Mouse (Mus musculus): ENCODE data around the gene Gm49366.
"Not testable (repeated sequence)": the region's sequence is repeated elsewhere in the genome, so short reads cannot be mapped to it uniquely, and the experiment has no call there.

Gm49366 gene

GRCm38 (mm10) chr12:84033302-84033701 lies 5.4 kb upstream of the Gm49366 start:
- not testable (repeated sequence) for DNase-seq

- no peak for DNase-seq
These were observed 4.6 kb upstream of the Gm49366 start for GRCm38 (mm10) chr12:84034108-84034507.

- DNase-seq = peak; percentile 58
These were observed 494 bp upstream of the Gm49366 start, which contains the start of gene Acot4 for GRCm38 (mm10) chr12:84038241-84038640. Acot4 (plus strand) TSS chr12:84038379.

DNA sequence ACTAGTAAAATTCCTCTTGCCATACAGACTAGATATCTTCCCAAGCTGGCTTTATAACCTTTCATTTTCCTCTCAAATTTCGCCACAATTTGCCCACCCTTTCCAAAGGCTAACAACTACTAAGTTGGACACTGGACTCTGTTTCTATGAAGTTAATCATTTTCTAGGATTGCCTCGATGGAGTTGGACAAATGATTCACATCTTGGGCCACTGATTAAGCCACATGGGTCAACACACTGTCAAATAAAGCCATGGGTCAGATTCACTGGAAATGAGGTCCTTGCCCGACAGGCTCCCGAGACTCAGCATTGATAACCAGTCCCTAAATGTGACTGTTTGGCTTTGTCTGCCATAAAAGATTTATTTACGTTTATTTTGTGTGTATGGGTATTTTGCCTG lies 3.5 kb downstream of the Gm49366 start:
- no peak for DNase-seq

- DNase-seq = no peak
These were observed 5.3 kb downstream of the Gm49366 start for GRCm38 (mm10) chr12:84044045-84044444.

DNA sequence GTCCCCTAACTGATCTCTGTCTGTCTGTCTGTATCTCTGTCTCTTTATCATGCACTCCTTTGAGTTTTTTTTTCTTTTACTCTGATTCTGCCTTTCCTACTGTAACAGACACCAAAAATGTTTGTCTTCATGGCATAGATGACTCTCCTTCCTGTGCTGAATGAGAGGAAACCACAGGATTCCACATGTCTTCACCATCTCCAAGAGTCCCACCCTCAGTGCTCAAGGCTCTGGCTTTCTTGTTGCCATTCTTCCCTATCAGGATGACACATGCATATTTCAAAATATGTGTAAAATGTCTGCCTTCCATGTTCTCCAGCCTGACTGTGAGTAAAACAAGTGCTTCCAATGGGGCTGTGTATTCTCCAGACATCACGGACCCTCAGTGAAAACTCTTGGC lies 8.2 kb downstream of the Gm49366 start:
- no peak for DNase-seq

GRCm38 (mm10) chr12:84050744-84051143 lies 12.0 kb downstream of the Gm49366 start:
- not testable (repeated sequence) for DNase-seq

DNA sequence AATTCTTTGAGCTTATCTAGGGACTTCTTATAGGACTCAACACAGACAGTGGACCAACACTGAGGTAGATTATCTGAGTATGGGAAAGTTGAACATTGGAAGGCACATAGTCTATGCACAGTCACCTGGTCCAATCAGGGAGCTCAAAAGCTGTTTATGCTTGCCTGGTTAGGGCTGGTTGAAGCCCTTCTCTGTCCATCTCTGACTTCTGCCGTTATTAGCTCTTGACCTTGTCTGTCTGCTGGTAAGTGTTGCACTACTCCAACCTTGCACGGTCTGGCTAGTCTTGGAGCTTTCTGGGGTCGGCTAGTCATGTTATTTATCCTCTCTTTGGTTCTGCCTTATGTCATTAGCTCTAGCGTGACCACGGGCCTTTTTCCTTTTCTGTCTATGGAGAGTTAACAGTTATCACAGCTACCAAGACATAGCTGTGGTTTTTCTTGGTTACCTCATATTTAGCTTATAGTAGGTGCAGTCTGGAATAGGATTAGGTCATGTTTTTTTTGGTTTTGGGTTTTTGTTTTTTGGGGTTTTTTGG lies 13.3 kb downstream of the Gm49366 start, which contains the start of gene Acot3:
TSS of gene Acot3 (plus strand) at position 208 of the 538 bp plus-strand sequence.
- no peak for DNase-seq

DNA sequence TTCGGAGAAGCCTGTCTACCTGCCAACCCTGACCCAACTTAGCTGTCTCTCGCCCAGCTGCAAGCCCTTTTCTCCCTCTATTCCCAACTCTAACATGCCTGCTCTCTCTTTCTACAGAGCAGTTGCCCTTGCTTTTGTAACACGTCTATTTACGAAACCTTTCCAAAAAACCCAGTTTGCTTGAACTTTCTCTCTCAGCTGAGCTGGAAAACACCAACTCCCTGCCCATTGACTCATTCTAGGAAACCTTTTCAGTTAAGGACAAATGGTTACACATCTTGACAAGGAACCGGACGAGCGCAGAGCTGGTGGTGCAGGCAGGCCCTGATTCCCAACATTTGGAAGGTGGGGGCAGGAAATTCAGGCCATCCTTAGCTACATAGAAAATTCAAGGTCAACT lies 13.9 kb downstream of the Gm49366 start:
- DNase-seq = no peak

DNA sequence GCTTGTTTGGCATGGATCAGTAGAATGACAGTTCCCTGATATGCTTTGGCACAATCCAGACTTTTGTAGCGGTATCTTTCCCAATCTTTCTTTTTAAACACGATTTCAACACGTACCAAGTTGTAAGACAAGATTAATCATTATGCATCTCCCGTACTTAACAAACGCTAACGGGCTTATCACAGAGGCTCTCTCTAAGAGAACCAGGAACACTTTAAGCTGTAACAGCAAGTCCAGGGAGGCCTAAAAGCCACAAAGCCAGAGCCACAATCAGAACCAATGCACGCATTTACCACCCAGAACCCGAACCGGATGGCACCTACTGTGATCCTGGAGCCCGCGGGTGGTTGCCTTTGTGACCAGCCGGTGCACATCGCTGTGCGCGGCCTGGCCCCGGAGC lies 14.4 kb downstream of the Gm49366 start:
- DNase-seq = no peak

GRCm38 (mm10) chr12:84053679-84054391 lies 15.1 kb downstream of the Gm49366 start:
- DNase-seq = peak; percentile 11

DNA sequence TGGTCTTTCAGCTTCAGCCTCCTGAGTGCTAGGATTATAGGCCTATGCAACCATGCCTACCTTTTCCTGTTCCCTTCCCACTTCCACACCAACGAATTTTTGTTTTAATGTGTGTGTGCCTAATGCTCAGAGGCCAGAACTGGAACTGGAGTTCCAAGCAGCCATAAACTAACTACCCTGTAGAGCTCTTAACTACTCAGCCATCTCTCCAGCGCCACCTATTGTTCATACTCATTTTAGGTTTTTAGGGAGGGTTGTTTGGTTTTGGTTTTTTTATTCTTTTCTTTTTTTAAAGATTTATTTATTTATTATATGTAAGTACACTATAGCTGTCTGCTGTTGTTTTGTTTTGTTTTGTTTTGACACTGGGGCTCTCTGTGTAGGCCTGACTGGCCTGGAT lies 22.2 kb downstream of the Gm49366 start:
- peak; percentile 60 for DNase-seq

- no peak for DNase-seq
These were observed 23.6 kb downstream of the Gm49366 start for GRCm38 (mm10) chr12:84062336-84062735.

- peak; percentile 50 for DNase-seq
These were observed 24.5 kb downstream of the Gm49366 start for GRCm38 (mm10) chr12:84063228-84063627.

DNA sequence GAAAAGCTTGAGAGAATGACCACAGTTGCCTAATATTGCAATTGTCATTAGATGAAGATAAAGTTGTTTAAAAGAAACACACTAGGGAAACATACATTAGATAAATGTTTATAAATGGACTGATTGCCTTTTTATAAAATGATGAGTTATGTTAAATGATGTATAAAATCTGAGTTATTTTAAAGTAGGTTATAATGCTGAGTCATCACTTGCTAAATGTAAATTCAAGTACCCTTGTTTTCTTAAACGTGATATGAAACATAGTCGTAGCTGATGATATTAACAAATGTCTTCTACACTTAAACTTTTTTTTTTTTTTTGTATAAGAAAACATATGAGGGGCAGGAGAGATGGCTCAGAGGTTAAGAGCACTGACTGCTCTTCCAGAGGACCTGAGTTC lies 25.1 kb downstream of the Gm49366 start:
- DNase-seq = no peak

GRCm38 (mm10) chr12:84064621-84065020 lies 25.9 kb downstream of the Gm49366 start:
- DNase-seq = no peak

GRCm38 (mm10) chr12:84067752-84068151 lies 29.0 kb downstream of the Gm49366 start:
- DNase-seq = no peak

GRCm38 (mm10) chr12:84068296-84068695 lies 29.6 kb downstream of the Gm49366 start:
- DNase-seq = no peak

GRCm38 (mm10) chr12:84068986-84069385 lies 30.3 kb downstream of the Gm49366 start, which contains the start of gene Acot5:
Acot5 (plus strand) TSS chr12:84069325.
- no peak for DNase-seq

DNA sequence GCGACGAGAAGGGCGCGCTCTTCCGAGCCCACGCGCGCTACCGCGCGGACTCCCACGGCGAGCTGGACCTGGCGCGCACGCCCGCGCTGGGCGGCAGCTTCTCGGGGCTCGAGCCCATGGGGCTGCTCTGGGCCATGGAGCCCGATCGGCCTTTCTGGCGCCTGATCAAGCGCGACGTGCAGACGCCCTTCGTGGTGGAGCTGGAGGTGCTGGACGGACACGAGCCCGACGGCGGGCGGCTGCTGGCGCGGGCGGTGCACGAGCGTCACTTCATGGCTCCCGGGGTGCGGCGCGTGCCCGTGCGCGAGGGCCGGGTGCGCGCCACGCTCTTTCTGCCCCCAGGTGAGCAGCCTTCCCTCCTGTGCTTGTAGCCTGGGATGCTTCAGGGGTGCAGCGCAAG lies 30.8 kb downstream of the Gm49366 start:
- peak; percentile 19 for DNase-seq

DNA sequence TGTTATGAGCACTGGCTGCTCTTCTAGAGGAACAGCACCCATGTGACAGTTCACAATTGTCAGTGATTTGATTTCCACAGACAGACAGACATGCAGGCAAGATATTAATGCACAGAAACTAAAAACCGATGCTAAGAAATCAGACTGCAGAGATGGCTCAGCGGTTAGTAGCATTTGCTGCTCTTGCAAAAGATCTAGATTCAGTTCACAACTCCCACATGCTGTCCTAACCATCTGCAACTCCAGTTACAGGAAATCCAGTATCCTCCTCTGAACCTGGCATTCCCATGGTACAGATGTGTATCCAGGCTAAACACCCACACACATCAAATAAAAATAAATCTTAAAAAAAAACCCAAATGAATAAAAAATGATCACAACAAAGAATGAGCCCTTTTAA lies 33.0 kb downstream of the Gm49366 start:
- DNase-seq = no peak

DNA sequence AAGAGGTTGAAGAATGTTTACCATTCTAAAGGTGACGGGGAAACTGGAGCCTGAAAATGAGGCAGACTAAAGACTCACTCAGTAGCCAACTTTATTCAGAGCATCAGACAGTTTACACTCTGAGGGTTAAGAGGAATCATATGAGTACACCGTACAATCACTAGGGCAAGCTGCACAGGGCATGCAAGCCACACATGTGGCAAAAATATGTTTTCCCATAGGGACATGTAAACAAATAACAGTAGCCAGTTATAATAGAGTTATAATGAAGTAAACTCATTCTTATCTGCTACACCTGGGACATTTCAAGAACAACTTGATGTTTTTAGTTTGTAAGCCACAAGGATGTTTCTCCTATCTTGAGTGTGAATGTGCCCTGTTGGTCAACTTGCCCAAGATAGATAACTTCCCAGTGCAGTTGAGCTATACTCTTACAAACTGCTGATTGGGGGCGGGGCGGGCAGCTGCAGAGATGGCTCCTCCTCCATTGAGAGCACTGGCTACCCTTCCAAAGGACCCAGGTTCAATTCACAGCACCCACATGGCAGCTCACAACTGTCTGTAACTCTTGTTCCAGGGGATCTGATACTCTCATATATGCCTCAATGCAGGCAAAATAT lies 38.7 kb downstream of the Gm49366 start:
- no peak for DNase-seq

- no peak for DNase-seq
These were observed 45.1 kb downstream of the Gm49366 start for GRCm38 (mm10) chr12:84083842-84084241.

GRCm38 (mm10) chr12:84084581-84084980 lies 45.8 kb downstream of the Gm49366 start:
- DNase-seq = no peak
